Mouse (Mus musculus): ENCODE data around the gene Fcamr. TPM values are rescaled to one million over a fixed set of nuclear protein-coding genes. Genes with fewer than 3 reads are reported as not detected.
A peak's percentile ranks its signal among the peaks of the same experiment; 100 is the strongest.

Gene Fcamr
- polyA plus RNA-seq, 1 experiment from 2014 or later: 0.20 TPM

- H3K4me2 ChIP-seq (ENCODE audit: low read depth, low read length): no peak overlapping the region
- no peaks in the 10 kb centered on the region for H3K9me3 ChIP-seq (ENCODE audit: control insufficient read depth, low read length)
- 65% methylated on average over 4 of the region's 4 CpGs for WGBS
- no peak for ATAC-seq
- H3K4me1 ChIP-seq (ENCODE audit: control insufficient read depth, insufficient read depth, low read length): peaks cover 8% of the 10 kb centered on the region; the same call in 1 of the 2 replicates
- no peaks in the 10 kb centered on the region for H3K27me3 ChIP-seq (replicated peaks; ENCODE audit: control insufficient read depth, insufficient read depth, low read length)
- no peak overlapping the region for H3K4me3 ChIP-seq (ENCODE audit: low read length)
- H3K27ac ChIP-seq (ENCODE audit: low read length): no peak overlapping the region
- no peaks in the 10 kb centered on the region for H3K36me3 ChIP-seq (ENCODE audit: control insufficient read depth, insufficient read depth, low read length)
- no peak overlapping the region for H3K9ac ChIP-seq (ENCODE audit: low read depth, low read length)
Measured at GRCm38 (mm10) chr1:130857456-130857855, 56.8 kb downstream of the Fcamr start.

- Histone ChIP-seq H3K9ac (ENCODE audit: low read depth, low read length) (no peak overlapping the region), H3K9me3 (ENCODE audit: control insufficient read depth, low read length) (no peaks in the 10 kb centered on the region), H3K36me3 (ENCODE audit: control insufficient read depth, insufficient read depth, low read length) (no peaks in the 10 kb centered on the region), H3K27ac (ENCODE audit: low read length) (no peak overlapping the region), H3K4me2 (ENCODE audit: low read depth, low read length) (no peak overlapping the region), H3K4me1 (ENCODE audit: control insufficient read depth, insufficient read depth, low read length) (no peaks in the 10 kb centered on the region), H3K27me3 (replicated peaks; ENCODE audit: control insufficient read depth, insufficient read depth, low read length) (no peaks in the 10 kb centered on the region), H3K4me3 (ENCODE audit: low read length) (no peak overlapping the region)
- 84% methylated on average over 4 of the region's 4 CpGs for WGBS
- peak; percentile 23; the same call in 1 of the 2 replicates for ATAC-seq
Measured at GRCm38 (mm10) chr1:130864238-130864637, 63.5 kb downstream of the Fcamr start.

Other genes starting within 250 kb of the Fcamr start
- 0.09 TPM in 1 of 2 replicates, not detected in the other for gene Zp3r, start 171.3 kb upstream of the Fcamr start, polyA plus RNA-seq (2015; fragmentation: Nextera tagmentation; extraction: Ambion mirVana)
- 3.4 and 4.1 TPM in 2 replicates for gene C4bp, start 139.3 kb upstream of the Fcamr start, polyA plus RNA-seq (2015; fragmentation: Nextera tagmentation; extraction: Ambion mirVana)
- 0.07 TPM in 1 of 2 replicates, not detected in the other for gene Gm29427, start 85.1 kb upstream of the Fcamr start, polyA plus RNA-seq (2015; fragmentation: Nextera tagmentation; extraction: Ambion mirVana)
- gene Yod1, start 83.6 kb upstream of the Fcamr start, polyA plus RNA-seq (2015; fragmentation: Nextera tagmentation; extraction: Ambion mirVana): 8.5 and 9.9 TPM in 2 replicates
- 12.1 and 12.4 TPM in 2 replicates for gene Pfkfb2, start 71.6 kb upstream of the Fcamr start, polyA plus RNA-seq (2015; fragmentation: Nextera tagmentation; extraction: Ambion mirVana)
- gene AA986860, start 68.9 kb upstream of the Fcamr start, polyA plus RNA-seq (2015; fragmentation: Nextera tagmentation; extraction: Ambion mirVana): 74.7 and 81.2 TPM in 2 replicates
- gene Pigr, start 25.8 kb downstream of the Fcamr start, polyA plus RNA-seq (2015; fragmentation: Nextera tagmentation; extraction: Ambion mirVana): 3.9 and 4.9 TPM in 2 replicates
- gene Fcmr, start 64.8 kb downstream of the Fcamr start, polyA plus RNA-seq (2015; fragmentation: Nextera tagmentation; extraction: Ambion mirVana): 3.1 and 4.3 TPM in 2 replicates
- gene Il24, start 86.6 kb downstream of the Fcamr start, polyA plus RNA-seq (2015; fragmentation: Nextera tagmentation; extraction: Ambion mirVana): not detected in 2 replicates
- not detected in 2 replicates for gene Il20, start 110.5 kb downstream of the Fcamr start, polyA plus RNA-seq (2015; fragmentation: Nextera tagmentation; extraction: Ambion mirVana)
- gene Il19, start 139.2 kb downstream of the Fcamr start, polyA plus RNA-seq (2015; fragmentation: Nextera tagmentation; extraction: Ambion mirVana): 0.20 TPM in 1 of 2 replicates, not detected in the other
- not detected in 2 replicates for gene Il10, start 218.9 kb downstream of the Fcamr start, polyA plus RNA-seq (2015; fragmentation: Nextera tagmentation; extraction: Ambion mirVana)